Mouse (Mus musculus): Measurements from ENCODE around the gene Ppat. TPM values are rescaled to one million over a fixed set of nuclear protein-coding genes. Genes with fewer than 3 reads are reported as not detected.

The Ppat gene
- total and polyA plus RNA-seq, 3 experiments = 103 to 180 (median 110) TPM

DNA sequence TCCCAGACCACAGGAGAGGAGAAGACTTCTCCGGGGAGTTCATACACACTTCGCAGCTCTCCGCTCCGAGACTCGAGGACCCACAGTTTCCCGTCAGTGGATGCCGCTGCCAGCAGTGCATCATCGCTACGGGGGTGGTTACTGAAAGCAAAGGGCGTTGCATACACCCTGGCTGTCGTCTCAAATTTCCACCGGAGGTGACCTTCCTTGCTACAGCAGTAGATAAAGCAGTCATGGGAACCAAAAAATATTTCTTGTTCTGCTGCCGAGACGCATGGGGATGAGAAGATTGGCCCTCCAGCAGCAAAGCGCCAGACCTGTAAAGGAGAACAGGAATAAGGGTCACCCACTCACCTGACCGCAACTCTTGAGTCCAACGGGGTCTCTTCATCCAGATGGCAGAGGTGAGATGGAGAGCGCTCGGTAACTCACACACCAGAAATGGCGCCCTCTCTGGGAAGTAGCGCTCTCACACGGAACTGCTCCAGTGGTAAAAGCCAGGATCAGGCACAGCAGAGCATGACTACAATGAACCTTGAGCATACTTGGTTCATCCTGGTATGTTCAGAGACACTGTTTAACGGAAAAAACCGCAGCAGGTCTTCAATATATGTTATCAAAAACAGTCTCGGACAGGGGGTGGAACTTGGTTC lies 75.1 kb downstream of the Ppat start:
- Histone ChIP-seq H3K79me2 (ENCODE audit: control insufficient read depth, insufficient read depth, low read length, poor library complexity) (no peaks in the 10 kb centered on the region), H3K27ac (ENCODE audit: control insufficient read depth, low read depth, low read length) (no peak overlapping the region), H3K9ac (ENCODE audit: control insufficient read depth, low read depth, low read length, poor library complexity, severe bottlenecking) (no peak overlapping the region), H3K4me3 (ENCODE audit: control insufficient read depth in 1 of 2, insufficient read depth in 1 of 2, low read depth in 2 of 2, low read length in 2 of 2) (no peak overlapping the region), H3K9me3 (replicated peaks; ENCODE audit: insufficient read depth, low read length) (no peaks in the 10 kb centered on the region), H3K36me3 (ENCODE audit: control insufficient read depth in 1 of 2, insufficient read depth in 2 of 2, low read length in 2 of 2) (peaks cover 0 to 9% of the 10 kb centered on the region in 2 experiments; a peak in 2 of 4 replicates), H3K4me1 (ENCODE audit: control insufficient read depth in 1 of 2, insufficient read depth in 2 of 2, low read length in 2 of 2) (no peaks in the 10 kb centered on the region), H3K27me3 (ENCODE audit: control insufficient read depth in 1 of 2, insufficient read depth in 2 of 2, low read length in 2 of 2) (no peaks in the 10 kb centered on the region)
- TF ChIP-seq ETS1 (IDR thresholded peaks at IDR 0.05; ENCODE audit: low read depth, low read length) (no peak), E2F4 (IDR thresholded peaks at IDR 0.05; ENCODE audit: borderline replicate concordance, low read depth, low read length) (no peak), CTCF (IDR thresholded peaks at IDR 0.05 in 2 of 3, conservative IDR thresholded peaks at IDR 0.05 in 1 of 3; ENCODE audit: control insufficient read depth in 1 of 3, insufficient read depth in 1 of 3, low read depth in 2 of 3, low read length in 3 of 3, poor library complexity in 1 of 3, severe bottlenecking in 1 of 3) (peak in 1 of 3 experiments; percentile 15; a peak in 1 of 6 replicates), ZNF384 (IDR thresholded peaks at IDR 0.05; ENCODE audit: low read depth, low read length) (no peak), ZC3H11A (IDR thresholded peaks at IDR 0.05; ENCODE audit: low read depth, low read length) (no peak)
- no peak for DNase-seq (ENCODE audit: low read depth, low spot score)

- H3K4me1 ChIP-seq (ENCODE audit: control insufficient read depth in 1 of 2, insufficient read depth in 2 of 2, low read length in 2 of 2) = no peaks in the 10 kb centered on the region
- TF ChIP-seq ZC3H11A (IDR thresholded peaks at IDR 0.05; ENCODE audit: low read depth, low read length) (no peak), HCFC1 (IDR thresholded peaks at IDR 0.05; ENCODE audit: low read depth, low read length) (no peak), MAZ (IDR thresholded peaks at IDR 0.05; ENCODE audit: low read depth, low read length) (no peak), ZMIZ1 (IDR thresholded peaks at IDR 0.05; ENCODE audit: low read depth, low read length) (no peak), MAFK (IDR thresholded peaks at IDR 0.05; ENCODE audit: borderline replicate concordance, low read depth, low read length) (no peak), GABPA (IDR thresholded peaks at IDR 0.05; ENCODE audit: low read depth, low read length) (no peak), USF1 (IDR thresholded peaks at IDR 0.05; ENCODE audit: low read depth, low read length) (no peak), ETS1 (IDR thresholded peaks at IDR 0.05; ENCODE audit: low read depth, low read length) (no peak), ELF1 (IDR thresholded peaks at IDR 0.05; ENCODE audit: low read depth, low read length) (no peak), MXI1 (IDR thresholded peaks at IDR 0.05; ENCODE audit: low read depth, low read length) (no peak), CHD2 (IDR thresholded peaks at IDR 0.05; ENCODE audit: low read length) (no peak), POLR2AphosphoS2 (IDR thresholded peaks at IDR 0.05; ENCODE audit: low read length) (no peak), CTCF (IDR thresholded peaks at IDR 0.05 in 2 of 3, conservative IDR thresholded peaks at IDR 0.05 in 1 of 3; ENCODE audit: control insufficient read depth in 1 of 3, insufficient read depth in 1 of 3, low read depth in 2 of 3, low read length in 3 of 3, poor library complexity in 1 of 3, severe bottlenecking in 1 of 3) (no peak), TBP (IDR thresholded peaks at IDR 0.05; ENCODE audit: low read depth, low read length) (no peak), SMC3 (IDR thresholded peaks at IDR 0.05; ENCODE audit: low read depth, low read length) (no peak), MAX (IDR thresholded peaks at IDR 0.05; ENCODE audit: low read length) (no peak)
- no peaks in the 10 kb centered on the region for H3K36me3 ChIP-seq (ENCODE audit: control insufficient read depth in 1 of 2, insufficient read depth in 2 of 2, low read length in 2 of 2)
- H3K9me3 ChIP-seq (replicated peaks; ENCODE audit: insufficient read depth, low read length) = no peaks in the 10 kb centered on the region
- H3K4me3 ChIP-seq (ENCODE audit: control insufficient read depth in 1 of 2, insufficient read depth in 1 of 2, low read depth in 2 of 2, low read length in 2 of 2) = no peak overlapping the region
- no peaks in the 10 kb centered on the region for H3K27me3 ChIP-seq (ENCODE audit: control insufficient read depth in 1 of 2, insufficient read depth in 2 of 2, low read length in 2 of 2)
- no peak overlapping the region for H3K27ac ChIP-seq (ENCODE audit: control insufficient read depth, low read depth, low read length)
- no peak for DNase-seq (ENCODE audit: low read depth, low spot score)
- no peaks in the 10 kb centered on the region for H3K79me2 ChIP-seq (ENCODE audit: control insufficient read depth, insufficient read depth, low read length, poor library complexity)
- no peak overlapping the region for H3K9ac ChIP-seq (ENCODE audit: control insufficient read depth, low read depth, low read length, poor library complexity, severe bottlenecking)
These were observed 81.8 kb downstream of the Ppat start for GRCm38 (mm10) chr5:76869553-76869952.
